Mouse (Mus musculus) cerebellum, adult 9-11 months (tissue): ENCODE data around the gene Ankrd13d.

Source experiments
- DNase-seq: peaks from one replicate; pipeline ENCODE4 v3.0.0; 2022

Gene Ankrd13d

DNA sequence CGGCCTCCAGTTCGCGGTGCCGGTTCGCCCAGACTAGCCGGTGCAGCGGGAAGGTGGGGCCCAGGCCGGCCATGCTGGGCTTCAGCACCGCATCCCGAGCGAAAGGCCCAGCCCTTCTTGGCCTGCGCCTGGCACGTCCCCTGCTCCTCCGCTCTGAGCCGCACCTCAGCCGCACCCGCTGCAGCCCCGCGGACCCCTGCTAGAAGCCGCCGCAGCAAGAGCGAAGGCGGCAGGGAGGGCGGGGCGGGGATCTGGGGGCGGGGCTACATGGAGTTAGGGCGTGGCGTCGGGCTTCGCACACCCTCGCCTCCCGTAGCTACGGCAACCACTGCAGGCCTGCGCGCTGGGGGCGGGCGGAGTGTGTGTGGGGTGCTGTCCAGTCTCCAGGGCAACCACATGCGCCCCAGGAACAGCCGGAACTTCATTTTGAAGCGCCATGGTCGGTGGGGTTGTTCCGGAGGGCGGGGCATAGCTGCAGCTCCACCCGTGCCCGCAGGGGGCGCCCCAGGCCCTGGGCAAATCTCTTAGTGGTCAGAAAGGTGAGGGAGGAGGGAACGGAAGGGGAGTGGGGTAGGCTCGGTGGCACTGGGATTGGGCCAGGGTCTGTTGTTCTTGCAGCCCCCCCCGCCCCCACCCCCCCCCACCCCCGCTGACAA is at the start of gene Ankrd13d:
TSS of gene Ankrd13d (minus strand) at position 240 of the 656 bp plus-strand sequence.
- DNase-seq = peak; percentile 89

- peak; percentile 60 for DNase-seq
Observed at GRCm38 (mm10) chr19:4332653-4333052, 49.7 kb upstream of the Ankrd13d start.

- DNase-seq = no peak
Observed at GRCm38 (mm10) chr19:4331273-4331672, 48.3 kb upstream of the Ankrd13d start.

DNA sequence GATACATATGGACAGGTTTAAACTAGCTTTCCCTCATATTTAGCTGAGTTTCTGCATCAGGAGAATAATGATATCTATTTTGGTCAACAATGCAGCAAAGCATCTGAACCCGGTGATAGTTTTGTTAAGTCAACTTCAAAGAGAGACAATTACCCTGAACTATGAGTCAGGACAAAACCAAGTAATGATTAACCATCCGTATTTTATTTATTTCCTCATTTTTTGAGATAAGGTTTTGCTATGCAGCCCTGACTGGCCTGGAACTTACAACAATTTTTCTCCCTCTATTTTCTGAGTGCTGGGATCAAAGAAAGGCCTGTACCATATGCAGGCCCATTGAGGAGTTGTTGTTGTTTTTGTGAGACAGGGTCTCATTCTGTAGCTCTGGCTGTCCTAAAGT is 47.7 kb upstream of the Ankrd13d start:
- no peak for DNase-seq

GRCm38 (mm10) chr19:4328737-4329304 is 45.9 kb upstream of the Ankrd13d start:
- DNase-seq = no peak

DNA sequence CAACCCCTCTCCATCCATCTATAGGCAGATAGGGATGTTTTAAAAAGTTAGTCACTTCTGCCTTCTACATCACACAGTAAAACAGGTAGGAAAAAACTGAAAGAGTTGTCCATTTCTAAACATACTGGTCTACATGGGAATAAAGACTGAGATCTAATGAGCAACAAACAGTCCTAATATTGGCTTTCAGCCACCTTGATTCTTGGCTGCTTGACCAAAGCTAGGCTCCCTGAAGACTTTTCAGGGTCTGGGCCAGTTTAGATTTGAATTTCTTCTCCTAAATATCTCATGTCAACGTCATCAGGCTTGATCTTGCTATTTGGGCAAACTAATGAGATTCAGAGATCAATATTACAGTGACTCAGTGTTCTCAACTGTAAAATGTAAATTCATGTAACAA is 43.9 kb upstream of the Ankrd13d start:
- peak; percentile 55 for DNase-seq

DNA sequence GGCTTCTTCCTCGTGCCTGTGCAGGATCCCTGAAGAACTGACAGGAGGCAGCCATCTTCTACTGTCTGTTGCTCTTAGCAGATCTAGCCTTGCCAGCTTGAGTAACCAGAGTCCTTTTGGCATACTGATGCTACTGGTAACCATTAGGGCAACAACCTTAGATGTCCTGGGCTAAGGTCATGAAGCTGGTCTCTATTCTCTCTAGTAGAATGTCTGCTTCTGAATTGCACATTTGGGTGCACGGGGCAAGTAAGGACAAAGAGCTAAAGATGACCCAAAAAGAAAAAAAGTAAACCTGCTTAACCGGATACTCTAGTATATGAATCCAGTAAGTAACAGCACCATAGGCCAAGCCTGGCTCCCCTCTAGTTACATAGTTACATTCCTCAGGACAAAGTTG is 43.2 kb upstream of the Ankrd13d start:
- DNase-seq = no peak

DNA sequence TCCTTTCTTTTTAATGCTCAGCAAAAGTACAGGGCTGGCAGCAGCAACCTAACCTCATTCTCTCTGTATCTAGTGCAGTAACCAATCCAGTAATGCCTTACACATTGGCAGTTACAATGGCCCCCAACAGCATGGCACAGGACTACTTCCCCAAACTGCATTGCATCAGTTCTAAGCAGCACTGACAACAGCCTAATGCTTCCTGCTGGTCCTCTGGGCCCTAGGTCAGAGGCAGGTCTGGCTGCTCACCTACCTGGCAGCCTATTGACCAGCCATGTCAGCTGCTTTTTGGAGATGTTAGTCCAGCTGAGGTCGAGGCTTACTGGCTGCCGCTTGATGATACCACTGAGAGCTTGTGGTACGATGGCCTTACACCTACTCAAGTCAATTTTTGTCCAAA is 39.2 kb upstream of the Ankrd13d start:
- DNase-seq = peak; percentile 4

GRCm38 (mm10) chr19:4321622-4322021 is 38.7 kb upstream of the Ankrd13d start:
- no peak for DNase-seq

GRCm38 (mm10) chr19:4319272-4319671 is 36.3 kb upstream of the Ankrd13d start:
- DNase-seq = peak; percentile 65

DNA sequence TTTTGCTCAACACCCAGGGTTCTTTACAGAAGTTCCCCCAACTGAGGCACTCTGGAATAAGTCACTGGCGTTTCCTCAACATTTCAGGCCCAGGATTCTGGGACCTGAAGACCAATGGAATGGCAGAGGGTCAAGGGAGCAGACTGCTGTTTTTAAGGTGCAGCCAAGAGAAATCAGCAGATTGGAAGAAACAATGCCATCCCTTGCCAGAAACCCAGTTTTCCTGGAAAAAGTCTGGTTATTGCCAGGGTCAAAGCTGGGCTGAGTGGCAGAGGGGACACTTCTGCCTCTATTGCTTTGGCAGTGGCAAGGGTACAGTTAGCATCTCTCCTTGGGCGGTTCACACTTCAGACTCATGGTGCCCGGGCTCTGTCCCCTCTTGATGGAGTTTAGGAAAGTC is 34.2 kb upstream of the Ankrd13d start:
- peak; percentile 47 for DNase-seq

GRCm38 (mm10) chr19:4315223-4315944 is 32.4 kb upstream of the Ankrd13d start:
- DNase-seq = peak; percentile 95

DNA sequence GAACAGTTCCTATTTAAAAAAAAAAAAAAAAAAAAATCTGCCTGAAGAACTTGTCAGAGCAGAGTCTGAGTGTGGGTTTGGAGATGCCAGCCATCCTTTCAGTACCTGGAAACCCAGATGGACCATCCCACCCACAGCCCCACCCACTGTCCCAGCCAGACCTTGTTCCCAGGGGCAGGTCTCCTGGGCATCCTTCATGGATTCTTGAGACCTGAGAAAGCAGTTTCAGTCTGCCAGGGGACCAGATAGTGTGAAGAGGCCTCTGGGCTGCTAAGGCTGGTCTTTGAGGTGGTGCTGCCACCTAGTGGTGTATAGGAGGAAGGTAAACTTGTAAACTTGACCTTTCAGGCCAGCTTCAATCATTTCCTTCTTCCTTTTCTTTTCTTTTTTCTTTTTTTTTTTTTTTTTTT is 26.8 kb upstream of the Ankrd13d start:
- peak; percentile 73 for DNase-seq

DNA sequence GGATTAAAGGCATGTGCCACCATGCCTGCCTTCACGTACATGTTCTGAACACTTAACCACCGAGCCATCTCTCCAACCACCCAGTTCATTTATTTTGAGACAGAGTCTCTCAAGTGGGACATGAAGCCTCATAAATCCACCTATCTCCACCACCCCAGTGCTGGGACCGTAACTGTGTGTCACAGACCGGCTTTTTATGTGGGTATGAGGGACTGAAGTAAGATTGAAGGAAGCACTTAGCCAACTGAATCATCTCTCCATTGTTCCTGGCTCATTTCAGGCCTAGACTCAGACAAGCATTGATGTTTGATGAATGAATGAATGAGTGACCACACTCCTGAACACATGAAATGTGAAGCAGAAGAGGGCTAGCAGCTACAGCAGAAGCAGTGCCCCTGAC is 26.4 kb upstream of the Ankrd13d start:
- peak; percentile 40 for DNase-seq

GRCm38 (mm10) chr19:4306190-4306577 is 23.2 kb upstream of the Ankrd13d start, which contains the start of gene Grk2:
Gene Grk2, minus strand, starts transcription at chr19:4306222.
- peak; percentile 86 for DNase-seq

GRCm38 (mm10) chr19:4305491-4306189 is 22.7 kb upstream of the Ankrd13d start:
- peak; percentile 75 for DNase-seq

GRCm38 (mm10) chr19:4304871-4305321 is 22.0 kb upstream of the Ankrd13d start:
- DNase-seq = no peak

DNA sequence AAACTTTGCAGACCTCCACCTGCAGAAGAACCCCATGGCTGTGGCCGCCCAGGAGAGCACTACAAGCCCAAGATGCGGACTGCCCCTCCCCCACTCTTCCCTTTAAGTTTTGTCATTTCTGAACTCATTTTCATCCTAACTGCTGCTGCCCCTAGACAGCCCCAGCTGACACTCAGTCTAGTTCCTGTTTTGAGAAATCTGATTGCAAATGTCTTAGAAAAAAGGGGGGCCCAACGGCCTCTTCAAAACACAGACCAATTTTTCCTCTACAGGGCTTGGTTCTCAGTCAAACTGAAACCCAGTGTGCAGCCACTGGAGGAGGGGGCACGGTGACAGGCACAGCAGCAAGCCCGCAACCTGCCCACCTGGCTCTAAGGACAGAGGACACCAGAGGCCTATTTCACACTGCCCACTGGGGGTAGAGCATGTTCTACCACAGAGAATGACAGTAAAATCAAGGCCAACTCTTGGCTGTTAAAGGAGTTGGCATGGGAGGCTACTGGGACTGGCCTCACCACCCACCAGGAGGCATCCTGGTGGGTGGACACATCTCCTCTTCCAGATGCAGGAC is 21.4 kb upstream of the Ankrd13d start:
- peak; percentile 71 for DNase-seq

DNA sequence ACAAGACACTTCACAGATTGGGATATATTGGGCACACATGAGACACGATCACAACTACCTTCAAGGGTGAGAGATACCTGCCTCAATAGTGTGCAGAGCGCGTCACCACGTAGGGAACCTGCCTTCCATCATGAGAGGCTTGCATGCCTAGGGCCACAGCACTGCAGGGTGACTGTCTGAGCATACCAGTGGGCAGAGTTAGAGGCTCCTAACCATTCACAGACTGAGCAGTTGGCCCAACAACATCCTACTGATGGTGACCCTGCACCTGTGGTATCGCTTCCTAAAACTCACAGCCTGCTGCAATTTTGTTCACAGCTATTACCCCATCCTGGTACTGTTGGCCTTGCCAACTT is 20.7 kb upstream of the Ankrd13d start:
- peak; percentile 65 for DNase-seq

DNA sequence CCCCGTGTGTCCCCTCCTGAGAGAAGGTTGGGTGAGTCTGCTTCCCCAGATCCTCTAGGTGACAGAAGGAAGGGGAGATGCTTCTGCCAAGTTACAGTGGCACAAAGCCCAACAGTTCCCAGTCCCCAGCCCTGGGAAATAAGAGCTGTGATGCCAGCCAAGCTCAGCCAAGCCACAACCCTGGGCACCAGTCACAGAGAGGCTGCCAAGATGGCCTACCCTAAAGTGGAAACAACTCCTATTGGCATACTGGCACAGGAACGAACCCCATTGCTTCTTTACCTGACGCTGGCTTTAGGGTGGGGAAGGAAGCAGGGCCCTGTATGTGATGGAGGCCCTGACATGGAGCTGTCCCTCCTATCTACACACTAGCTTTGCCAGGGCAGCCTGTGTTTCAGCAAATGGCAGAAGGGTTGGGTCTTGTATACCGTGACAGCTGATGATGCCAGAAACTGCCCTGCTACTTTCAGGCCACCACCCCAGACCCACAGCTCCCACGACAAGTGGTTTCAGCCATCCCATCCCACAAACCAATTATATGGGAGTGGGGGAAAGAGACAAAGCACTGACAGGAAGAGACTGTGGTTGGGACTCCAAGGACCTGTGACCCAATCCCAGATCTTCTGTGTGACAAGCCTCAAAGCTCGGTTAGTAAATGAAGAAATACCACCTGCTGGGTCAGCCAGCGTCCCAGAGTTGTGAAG is 20.2 kb upstream of the Ankrd13d start:
- peak; percentile 98 for DNase-seq

- peak; percentile 72 for DNase-seq
Observed at GRCm38 (mm10) chr19:4301735-4302651, 19.1 kb upstream of the Ankrd13d start.
